Mouse (Mus musculus): ENCODE results near the gene Mvb12a. TPM values are rescaled to one million over a fixed set of nuclear protein-coding genes. Genes with fewer than 3 reads are reported as not detected.

Mvb12a gene
- polyA plus RNA-seq, 1 experiment, result 38.3 TPM

- peaks cover 6% of the 10 kb centered on the region; the same call in 1 of the 2 replicates for H3K4me1 ChIP-seq (ENCODE audit: control insufficient read depth, insufficient read depth, low read length)
- peak overlapping the region; percentile 47 for H3K4me3 ChIP-seq (ENCODE audit: insufficient read depth, low read length)
- peak; percentile 68 for TF ChIP-seq POLR2A (IDR thresholded peaks at IDR 0.05; ENCODE audit: low read depth, low read length)
- TF ChIP-seq CTCF (IDR thresholded peaks at IDR 0.05; ENCODE audit: borderline replicate concordance, insufficient read depth, low read length), result no peak
- H3K27ac ChIP-seq (ENCODE audit: insufficient read depth, low read length), result no peak overlapping the region
Measured at GRCm38 (mm10) chr8:71570291-71570954, 27.7 kb downstream of the Mvb12a start.

- no peak for TF ChIP-seq POLR2A (IDR thresholded peaks at IDR 0.05; ENCODE audit: low read depth, low read length)
- no peak for TF ChIP-seq CTCF (IDR thresholded peaks at IDR 0.05; ENCODE audit: borderline replicate concordance, insufficient read depth, low read length)
- Histone ChIP-seq H3K27ac (ENCODE audit: insufficient read depth, low read length) (no peak overlapping the region), H3K4me1 (ENCODE audit: control insufficient read depth, insufficient read depth, low read length) (peaks cover 6% of the 10 kb centered on the region; the same call in 1 of the 2 replicates), H3K4me3 (ENCODE audit: insufficient read depth, low read length) (no peak overlapping the region)
Measured at GRCm38 (mm10) chr8:71572077-71572476, 29.4 kb downstream of the Mvb12a start.

GRCm38 (mm10) chr8:71572847-71573633, 30.3 kb downstream of the Mvb12a start:
- Histone ChIP-seq H3K27ac (ENCODE audit: insufficient read depth, low read length) (no peak overlapping the region), H3K4me1 (ENCODE audit: control insufficient read depth, insufficient read depth, low read length) (peaks cover 6% of the 10 kb centered on the region; the same call in 1 of the 2 replicates), H3K4me3 (ENCODE audit: insufficient read depth, low read length) (no peak overlapping the region)
- no peak for TF ChIP-seq CTCF (IDR thresholded peaks at IDR 0.05; ENCODE audit: borderline replicate concordance, insufficient read depth, low read length)
- TF ChIP-seq POLR2A (IDR thresholded peaks at IDR 0.05; ENCODE audit: low read depth, low read length), result no peak

GRCm38 (mm10) chr8:71574426-71574825, 31.7 kb downstream of the Mvb12a start:
- H3K4me3 ChIP-seq (ENCODE audit: insufficient read depth, low read length), result no peak overlapping the region
- TF ChIP-seq POLR2A (IDR thresholded peaks at IDR 0.05; ENCODE audit: low read depth, low read length) (no peak), CTCF (IDR thresholded peaks at IDR 0.05; ENCODE audit: borderline replicate concordance, insufficient read depth, low read length) (no peak)
- no peak overlapping the region for H3K27ac ChIP-seq (ENCODE audit: insufficient read depth, low read length)
- H3K4me1 ChIP-seq (ENCODE audit: control insufficient read depth, insufficient read depth, low read length), result peaks cover 9% of the 10 kb centered on the region; the same call in 1 of the 2 replicates

GRCm38 (mm10) chr8:71575020-71575419, 32.3 kb downstream of the Mvb12a start:
- Histone ChIP-seq H3K4me1 (ENCODE audit: control insufficient read depth, insufficient read depth, low read length) (peaks cover 12% of the 10 kb centered on the region; the same call in 1 of the 2 replicates), H3K27ac (ENCODE audit: insufficient read depth, low read length) (no peak overlapping the region), H3K4me3 (ENCODE audit: insufficient read depth, low read length) (no peak overlapping the region)
- TF ChIP-seq POLR2A (IDR thresholded peaks at IDR 0.05; ENCODE audit: low read depth, low read length), result no peak
- TF ChIP-seq CTCF (IDR thresholded peaks at IDR 0.05; ENCODE audit: borderline replicate concordance, insufficient read depth, low read length), result no peak

- Histone ChIP-seq H3K4me1 (ENCODE audit: control insufficient read depth, insufficient read depth, low read length) (peaks cover 14% of the 10 kb centered on the region), H3K27ac (ENCODE audit: insufficient read depth, low read length) (no peak overlapping the region), H3K4me3 (ENCODE audit: insufficient read depth, low read length) (no peak overlapping the region)
- TF ChIP-seq CTCF (IDR thresholded peaks at IDR 0.05; ENCODE audit: borderline replicate concordance, insufficient read depth, low read length) (no peak), POLR2A (IDR thresholded peaks at IDR 0.05; ENCODE audit: low read depth, low read length) (no peak)
Measured at GRCm38 (mm10) chr8:71577856-71578387, 35.2 kb downstream of the Mvb12a start.

- Histone ChIP-seq H3K4me3 (ENCODE audit: insufficient read depth, low read length) (no peak overlapping the region), H3K4me1 (ENCODE audit: control insufficient read depth, insufficient read depth, low read length) (peaks cover 14% of the 10 kb centered on the region), H3K27ac (ENCODE audit: insufficient read depth, low read length) (peak overlapping the region; percentile 30; the same call in 1 of the 2 replicates)
- TF ChIP-seq CTCF (IDR thresholded peaks at IDR 0.05; ENCODE audit: borderline replicate concordance, insufficient read depth, low read length) (no peak), POLR2A (IDR thresholded peaks at IDR 0.05; ENCODE audit: low read depth, low read length) (no peak)
Measured at GRCm38 (mm10) chr8:71579009-71579408, 36.3 kb downstream of the Mvb12a start.

- Histone ChIP-seq H3K27ac (ENCODE audit: insufficient read depth, low read length) (peak overlapping the region; percentile 30; the same call in 1 of the 2 replicates), H3K4me3 (ENCODE audit: insufficient read depth, low read length) (no peak overlapping the region), H3K4me1 (ENCODE audit: control insufficient read depth, insufficient read depth, low read length) (peaks cover 13% of the 10 kb centered on the region)
- TF ChIP-seq POLR2A (IDR thresholded peaks at IDR 0.05; ENCODE audit: low read depth, low read length) (no peak), CTCF (IDR thresholded peaks at IDR 0.05; ENCODE audit: borderline replicate concordance, insufficient read depth, low read length) (no peak)
Measured at GRCm38 (mm10) chr8:71579476-71579875, 36.8 kb downstream of the Mvb12a start.

- H3K4me1 ChIP-seq (ENCODE audit: control insufficient read depth, insufficient read depth, low read length), result peaks cover 11% of the 10 kb centered on the region
- H3K27ac ChIP-seq (ENCODE audit: insufficient read depth, low read length), result no peak overlapping the region
- no peak overlapping the region for H3K4me3 ChIP-seq (ENCODE audit: insufficient read depth, low read length)
- TF ChIP-seq POLR2A (IDR thresholded peaks at IDR 0.05; ENCODE audit: low read depth, low read length) (no peak), CTCF (IDR thresholded peaks at IDR 0.05; ENCODE audit: borderline replicate concordance, insufficient read depth, low read length) (no peak)
Measured at GRCm38 (mm10) chr8:71580201-71580600, 37.5 kb downstream of the Mvb12a start.
